Mouse (Mus musculus) stomach, postnatal 0 days (tissue): ENCODE data around the gene Zbtb20.

Source experiments
- CTCF ChIP-seq: IDR thresholded peaks from 2 replicates; pipeline ENCODE4 v1.5.1; 2016; ENCODE audit warnings: antibody characterized with exemption, low read depth, mild to moderate bottlenecking, moderate library complexity
- EP300 ChIP-seq: optimal IDR thresholded peaks from 2 replicates; pipeline ENCODE3; 2016; ENCODE audit warnings: antibody characterized with exemption

- no peak for TF ChIP-seq CTCF
- TF ChIP-seq EP300: no peak
These were observed 415.7 kb downstream of the Zbtb20 start for GRCm38 (mm10) chr16:43291423-43291822.
